Mouse (Mus musculus) heart, postnatal 0 days (tissue): ENCODE measurements around the gene Cldn6. TPM values are rescaled to one million over a fixed set of nuclear protein-coding genes. Genes with fewer than 3 reads are reported as not detected.

Experiments used
- ATAC-seq: fragments of 200-750 bp; cut with Nextera tagmentation; 2 replicates; pipeline ENCODE4 v1.8.0; 2017; ENCODE audit warnings: low read depth, moderate number of reproducible peaks, moderate library complexity; ENCODE audit not compliant: insufficient read depth
- DNase-seq: peaks from one replicate; pipeline ENCODE4 v3.0.0-alpha.2; 2016; ENCODE audit warnings: low spot score
- H3K27ac ChIP-seq: fragments of 300-500 bp; sonication (generic); 2 replicates; pipeline ENCODE4 v1.5.1; 2014; ENCODE audit warnings: low read depth, mild to moderate bottlenecking
- H3K27me3 ChIP-seq: fragments of 300-500 bp; sonication (generic); 2 replicates; pipeline ENCODE4 v1.6.1; 2014; ENCODE audit warnings: low read length, mixed read lengths; ENCODE audit not compliant: control insufficient read depth, insufficient read depth
- H3K36me3 ChIP-seq: fragments of 300-500 bp; sonication (generic); replicated peaks from 2 replicates; pipeline ENCODE4 v1.6.1; 2014; ENCODE audit warnings: low read length, mixed read lengths; ENCODE audit not compliant: control insufficient read depth, insufficient read depth
- H3K4me1 ChIP-seq: fragments of 300-500 bp; sonication (generic); 2 replicates; pipeline ENCODE4 v1.6.1; 2014; ENCODE audit warnings: antibody characterized with exemption; ENCODE audit not compliant: control insufficient read depth, insufficient read depth
- H3K4me2 ChIP-seq: fragments of 300-500 bp; sonication (generic); 2 replicates; pipeline ENCODE4 v1.6.1; 2014; ENCODE audit warnings: low read depth, mild to moderate bottlenecking, low read length, moderate library complexity
- H3K4me3 ChIP-seq: fragments of 300-500 bp; sonication (generic); 2 replicates; pipeline ENCODE4 v1.5.1; 2014; ENCODE audit warnings: low read depth, low read length
- H3K9ac ChIP-seq: fragments of 300-500 bp; sonication (generic); replicated peaks from 2 replicates; pipeline ENCODE4 v1.6.1; 2014; ENCODE audit warnings: low read depth, low read length, mixed read lengths
- H3K9me3 ChIP-seq: fragments of 300-500 bp; sonication (generic); replicated peaks from 2 replicates; pipeline ENCODE4 v1.6.1; 2016; ENCODE audit warnings: low read length; ENCODE audit not compliant: control insufficient read depth
- CTCF ChIP-seq: IDR thresholded peaks from 2 replicates; pipeline ENCODE4 v1.5.1; 2016; ENCODE audit warnings: antibody characterized with exemption, control low read depth, low read depth
- EP300 ChIP-seq: IDR thresholded peaks from 2 replicates; pipeline ENCODE4 v1.6.1; 2016; ENCODE audit warnings: antibody characterized with exemption, low read depth
- WGBS: fragments of 180-500 bp; shearing (Covaris S2); extraction: QIAGEN DNeasy Blood & Tissue Kit; methylation state at CpG from one replicate; pipeline ENCODE4 v1.1.7; 2014; 5-methylcytosine and 5-hydroxymethylcytosine counted together
- polyA plus RNA-seq: library from polyadenylated mRNA; unstranded; fragments of >200 nt; fragmentation: Nextera tagmentation; extraction: Ambion mirVana; gene quantifications from 2 replicates; pipeline ENCODE4 v1.2.1, GENCODE M21; 2015
- total RNA-seq: library from RNA; depleted of rRNA; stranded (reverse); fragments of >200 nt; gene quantifications from 2 replicates; pipeline ENCODE4 v1.2.3, GENCODE M21; 2014; ENCODE audit warnings: low replicate concordance

Cldn6 gene
- total and polyA plus RNA-seq, 2 experiments from 2014 or later, result not detected

DNA sequence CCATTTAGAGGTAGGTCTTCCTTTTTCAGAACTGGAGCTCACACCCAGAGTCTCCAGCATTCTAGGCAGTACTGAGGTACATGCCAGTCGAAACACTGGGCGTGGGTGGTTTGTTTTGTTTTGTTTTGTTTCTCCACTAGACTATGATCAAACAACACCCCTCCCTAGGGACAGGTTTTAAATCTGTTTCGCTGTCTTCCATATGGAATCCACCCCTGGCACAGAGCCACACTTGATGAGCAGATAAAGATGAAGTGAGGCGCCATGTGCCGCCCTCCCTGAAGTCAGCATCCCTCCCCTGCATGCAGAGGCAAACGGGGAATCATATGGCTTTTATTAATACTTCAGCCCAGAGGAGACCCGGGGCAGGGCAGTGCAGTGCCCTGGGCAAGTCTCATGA, 25.7 kb downstream of the Cldn6 start:
- no peaks in the 10 kb centered on the region for H3K36me3 ChIP-seq
- no peak overlapping the region for H3K9ac ChIP-seq
- DNase-seq (no peak), ATAC-seq (no peak)
- peaks cover 28% of the 10 kb centered on the region for H3K27me3 ChIP-seq
- no peaks in the 10 kb centered on the region for H3K4me1 ChIP-seq
- TF ChIP-seq CTCF (no peak), EP300 (no peak)
- WGBS, result 56% methylated on average over 7 of the region's 7 CpGs
- H3K4me3 ChIP-seq, result no peak overlapping the region
- no peak overlapping the region for H3K27ac ChIP-seq
- H3K9me3 ChIP-seq, result no peaks in the 10 kb centered on the region
- no peak overlapping the region for H3K4me2 ChIP-seq

GRCm38 (mm10) chr17:23705525-23706104, 26.6 kb downstream of the Cldn6 start:
- Histone ChIP-seq H3K27ac (no peak overlapping the region), H3K36me3 (no peaks in the 10 kb centered on the region), H3K4me1 (no peaks in the 10 kb centered on the region), H3K27me3 (peaks cover 29% of the 10 kb centered on the region), H3K9me3 (no peaks in the 10 kb centered on the region), H3K9ac (no peak overlapping the region), H3K4me3 (no peak overlapping the region), H3K4me2 (no peak overlapping the region)
- ATAC-seq, result no peak
- TF ChIP-seq CTCF (no peak), EP300 (no peak)
- DNase-seq, result no peak
- WGBS, result 78% methylated on average over 7 of the region's 7 CpGs

- Histone ChIP-seq H3K4me1 (no peaks in the 10 kb centered on the region), H3K4me3 (no peak overlapping the region), H3K9ac (no peak overlapping the region), H3K27me3 (peaks cover 23% of the 10 kb centered on the region), H3K27ac (no peak overlapping the region), H3K36me3 (no peaks in the 10 kb centered on the region), H3K4me2 (no peak overlapping the region), H3K9me3 (no peaks in the 10 kb centered on the region)
- ATAC-seq (0 out of 2 replicates have a peak, but pooled peaks have one; percentile 69), DNase-seq (peak; percentile 66)
- 2% methylated on average over 3 of the region's 3 CpGs for WGBS
- no peak for TF ChIP-seq EP300
- TF ChIP-seq CTCF, result peak; percentile 88
Observed at GRCm38 (mm10) chr17:23706212-23706611, 27.2 kb downstream of the Cldn6 start.

GRCm38 (mm10) chr17:23717003-23717402, 38.0 kb downstream of the Cldn6 start:
- no peaks in the 10 kb centered on the region for H3K9me3 ChIP-seq
- no peaks in the 10 kb centered on the region for H3K27me3 ChIP-seq
- no peaks in the 10 kb centered on the region for H3K4me1 ChIP-seq
- no peak for TF ChIP-seq EP300
- TF ChIP-seq CTCF, result no peak
- H3K9ac ChIP-seq, result no peak overlapping the region
- H3K27ac ChIP-seq, result no peak overlapping the region
- no peak overlapping the region for H3K4me2 ChIP-seq
- 64% methylated on average over 2 of the region's 2 CpGs for WGBS
- H3K4me3 ChIP-seq, result no peak overlapping the region
- no peak for ATAC-seq
- H3K36me3 ChIP-seq, result no peaks in the 10 kb centered on the region
- DNase-seq, result no peak

DNA sequence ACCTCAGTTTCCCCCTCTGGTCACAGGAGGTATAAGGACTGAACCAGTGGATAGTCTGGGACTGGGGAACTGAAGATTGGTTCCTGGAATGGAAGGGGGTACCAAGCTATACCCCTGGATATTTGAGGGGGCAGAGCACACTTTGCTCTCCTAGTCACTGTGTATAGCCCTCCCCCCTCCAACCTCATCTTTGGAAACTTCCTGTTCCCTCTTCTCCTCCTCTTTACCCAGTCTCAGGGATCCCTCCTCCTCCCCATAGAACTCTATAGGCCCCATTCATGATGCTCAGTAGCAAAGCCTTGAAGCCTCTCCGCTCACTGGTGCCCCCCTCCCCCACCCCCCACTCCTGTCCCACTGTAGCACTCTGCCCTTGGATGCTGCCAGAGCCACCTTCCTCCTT, 40.4 kb downstream of the Cldn6 start:
- Histone ChIP-seq H3K36me3 (no peaks in the 10 kb centered on the region), H3K27ac (no peak overlapping the region), H3K4me1 (no peaks in the 10 kb centered on the region), H3K9me3 (no peaks in the 10 kb centered on the region), H3K9ac (no peak overlapping the region), H3K4me2 (no peak overlapping the region), H3K27me3 (no peaks in the 10 kb centered on the region), H3K4me3 (no peak overlapping the region)
- WGBS, result 31% methylated on average over 1 of the region's 1 CpGs
- no peak for ATAC-seq
- TF ChIP-seq EP300 (no peak), CTCF (no peak)
- no peak for DNase-seq

GRCm38 (mm10) chr17:23721886-23722285, 42.8 kb downstream of the Cldn6 start:
- TF ChIP-seq CTCF, result no peak
- no peak for TF ChIP-seq EP300
- Histone ChIP-seq H3K4me1 (peaks cover 6% of the 10 kb centered on the region; the same call in 1 of the 2 replicates), H3K27me3 (no peaks in the 10 kb centered on the region)

More at GRCm38 (mm10) chr17:23721886-23722285, 42.8 kb downstream of the Cldn6 start:
- no peak overlapping the region for H3K9ac ChIP-seq
- ATAC-seq (no peak), DNase-seq (no peak)
- H3K27ac ChIP-seq, result no peak overlapping the region
- no peak overlapping the region for H3K4me3 ChIP-seq
- H3K9me3 ChIP-seq, result no peaks in the 10 kb centered on the region
- no peaks in the 10 kb centered on the region for H3K36me3 ChIP-seq
- WGBS, result 84% methylated on average over 2 of the region's 2 CpGs
- no peak overlapping the region for H3K4me2 ChIP-seq
